Mouse (Mus musculus) hindbrain, embryonic 14.5 days (tissue): ENCODE results near the gene Dcxr. TPM values are rescaled to one million over a fixed set of nuclear protein-coding genes. Genes with fewer than 3 reads are reported as not detected.
"Not testable (repeated sequence)": the region's sequence is repeated elsewhere in the genome, so short reads cannot be mapped to it uniquely, and the experiment has no call there.

Experiments used
- ATAC-seq: fragments of 200-750 bp; cut with Nextera tagmentation; 2 replicates; pipeline ENCODE4 v1.8.0; 2017; ENCODE audit warnings: moderate number of reproducible peaks, mild to moderate bottlenecking, moderate TSS enrichment, moderate library complexity; ENCODE audit not compliant: low FRiP score
- DNase-seq: peaks from one replicate; pipeline ENCODE4 v3.0.0-alpha.2; 2015; ENCODE audit warnings: low spot score
- H3K27ac ChIP-seq: fragments of 300-500 bp; sonication (generic); 2 replicates; pipeline ENCODE4 v1.5.1; 2014; ENCODE audit warnings: mild to moderate bottlenecking, moderate library complexity
- H3K27me3 ChIP-seq: fragments of 300-500 bp; sonication (generic); 2 replicates; pipeline ENCODE4 v1.6.1; 2014; ENCODE audit warnings: mild to moderate bottlenecking, low read length, mixed read lengths; ENCODE audit not compliant: control insufficient read depth, insufficient read depth
- H3K36me3 ChIP-seq: fragments of 300-500 bp; sonication (generic); replicated peaks from 2 replicates; pipeline ENCODE4 v1.6.1; 2014; ENCODE audit not compliant: control insufficient read depth, insufficient read depth
- H3K4me1 ChIP-seq: fragments of 300-500 bp; sonication (generic); replicated peaks from 2 replicates; pipeline ENCODE4 v1.6.1; 2014; ENCODE audit warnings: antibody characterized with exemption, low read length, mixed read lengths; ENCODE audit not compliant: control insufficient read depth, insufficient read depth
- H3K4me2 ChIP-seq: fragments of 300-500 bp; sonication (generic); replicated peaks from 2 replicates; pipeline ENCODE4 v1.6.1; 2014; ENCODE audit warnings: mild to moderate bottlenecking, moderate library complexity
- H3K4me3 ChIP-seq: fragments of 300-500 bp; sonication (generic); replicated peaks from 2 replicates; pipeline ENCODE4 v1.5.1; 2014; ENCODE audit warnings: mild to moderate bottlenecking, low read length
- H3K9ac ChIP-seq: fragments of 300-500 bp; sonication (generic); 2 replicates; pipeline ENCODE4 v1.6.1; 2014
- H3K9me3 ChIP-seq: fragments of 300-500 bp; sonication (generic); 2 replicates; pipeline ENCODE4 v1.6.1; 2016; ENCODE audit warnings: low read length; ENCODE audit not compliant: control insufficient read depth
- WGBS: fragments of 180-500 bp; shearing (Covaris S2); extraction: QIAGEN DNeasy Blood & Tissue Kit; methylation state at CpG from one replicate; pipeline ENCODE4 v1.1.7; 2014; 5-methylcytosine and 5-hydroxymethylcytosine counted together
- polyA plus RNA-seq: library from polyadenylated mRNA; unstranded; fragments of >200 nt; fragmentation: Nextera tagmentation; extraction: Ambion mirVana; gene quantifications from 2 replicates; pipeline ENCODE4 v1.2.1, GENCODE M21; 2014

Dcxr gene
- polyA plus RNA-seq = 9.0 and 13.7 TPM in 2 replicates

- peak within 1 kb of the TSS; percentile 63 for H3K9ac ChIP-seq
- peak within 1 kb of the TSS; percentile 87 for H3K4me2 ChIP-seq
- H3K9me3 ChIP-seq = no peaks in the 10 kb centered on the region
- WGBS = under 1% methylated on average over 14 of the region's 14 CpGs
- peak within 1 kb of the TSS; percentile 43 for H3K4me3 ChIP-seq
- no peak within 1 kb of the TSS for H3K27ac ChIP-seq
- H3K36me3 ChIP-seq = peaks cover 15% of the 10 kb centered on the region
- ATAC-seq (peak; percentile 85), DNase-seq (peak; percentile 75)
- no peaks in the 10 kb centered on the region for H3K27me3 ChIP-seq
- peaks cover 18% of the 10 kb centered on the region for H3K4me1 ChIP-seq
Observed at GRCm38 (mm10) chr11:120727169-120727527, at the start of gene Dcxr. Gene Dcxr (minus strand): TSS chr11:120727281.

GRCm38 (mm10) chr11:120775774-120776469, 48.8 kb upstream of the Dcxr start:
- no peaks in the 10 kb centered on the region for H3K27me3 ChIP-seq
- H3K4me1 ChIP-seq = peaks cover 4% of the 10 kb centered on the region; the same call in 1 of the 2 replicates
- H3K27ac ChIP-seq = no peak overlapping the region
- H3K9me3 ChIP-seq = no peaks in the 10 kb centered on the region
- H3K4me2 ChIP-seq = no peak overlapping the region
- peak; percentile 86 for ATAC-seq
- no peak overlapping the region for H3K9ac ChIP-seq
- peak; percentile 95 for DNase-seq
- peaks cover 21% of the 10 kb centered on the region for H3K36me3 ChIP-seq
- 27% methylated on average over 15 of the region's 15 CpGs for WGBS
- no peak overlapping the region for H3K4me3 ChIP-seq

GRCm38 (mm10) chr11:120773463-120774190, 46.5 kb upstream of the Dcxr start:
- Histone ChIP-seq H3K9me3 (no peaks in the 10 kb centered on the region), H3K36me3 (no peaks in the 10 kb centered on the region), H3K4me3 (no peak overlapping the region), H3K4me1 (peaks cover 4% of the 10 kb centered on the region; the same call in 1 of the 2 replicates), H3K4me2 (no peak overlapping the region), H3K9ac (no peak overlapping the region), H3K27ac (no peak overlapping the region), H3K27me3 (no peaks in the 10 kb centered on the region)
- DNase-seq (no peak), ATAC-seq (no peak)
- 85% methylated on average over 7 of the region's 7 CpGs for WGBS

GRCm38 (mm10) chr11:120772749-120773148, 45.7 kb upstream of the Dcxr start:
- Histone ChIP-seq H3K4me3 (no peak overlapping the region), H3K9ac (no peak overlapping the region), H3K27me3 (no peaks in the 10 kb centered on the region), H3K4me2 (no peak overlapping the region), H3K9me3 (no peaks in the 10 kb centered on the region), H3K36me3 (no peaks in the 10 kb centered on the region), H3K4me1 (peaks cover 4% of the 10 kb centered on the region; the same call in 1 of the 2 replicates), H3K27ac (no peak overlapping the region)
- ATAC-seq (no peak), DNase-seq (no peak)
- WGBS = 77% methylated on average over 3 of the region's 3 CpGs

GRCm38 (mm10) chr11:120768206-120768605, 41.1 kb upstream of the Dcxr start:
- H3K4me2 ChIP-seq = no peak overlapping the region
- H3K27ac ChIP-seq = no peak overlapping the region
- 55% methylated on average over 1 of the region's 1 CpGs for WGBS
- no peaks in the 10 kb centered on the region for H3K4me1 ChIP-seq
- H3K36me3 ChIP-seq = no peaks in the 10 kb centered on the region
- no peak overlapping the region for H3K4me3 ChIP-seq
- no peak overlapping the region for H3K9ac ChIP-seq
- no peaks in the 10 kb centered on the region for H3K9me3 ChIP-seq
- ATAC-seq = no peak
- no peak for DNase-seq
- no peaks in the 10 kb centered on the region for H3K27me3 ChIP-seq

GRCm38 (mm10) chr11:120767023-120767422, 39.9 kb upstream of the Dcxr start:
- H3K4me1 ChIP-seq, H3K36me3 ChIP-seq, H3K9ac ChIP-seq, H3K27me3 ChIP-seq, H3K4me2 ChIP-seq, H3K27ac ChIP-seq, H3K9me3 ChIP-seq, DNase-seq, H3K4me3 ChIP-seq, ATAC-seq: not testable (repeated sequence)
- WGBS = 76% methylated on average over 4 of the region's 7 CpGs

- not testable (repeated sequence) for H3K4me3 ChIP-seq, H3K9ac ChIP-seq, H3K36me3 ChIP-seq, H3K9me3 ChIP-seq, H3K27me3 ChIP-seq, H3K4me2 ChIP-seq, DNase-seq, H3K4me1 ChIP-seq, H3K27ac ChIP-seq
- ATAC-seq = peak; percentile 24; the same call in 1 of the 2 replicates
- 7% methylated on average over 8 of the region's 23 CpGs for WGBS
Observed at GRCm38 (mm10) chr11:120763121-120763999, 36.3 kb upstream of the Dcxr start.

GRCm38 (mm10) chr11:120762672-120763041, 35.6 kb upstream of the Dcxr start, which contains the start of gene Hmga1b:
Gene Hmga1b (plus strand): TSS chr11:120762794.
- H3K27me3 ChIP-seq, H3K4me2 ChIP-seq, ATAC-seq, H3K9me3 ChIP-seq, H3K36me3 ChIP-seq, H3K4me1 ChIP-seq, H3K4me3 ChIP-seq, H3K27ac ChIP-seq, DNase-seq, H3K9ac ChIP-seq: not testable (repeated sequence)
- 20% methylated on average over 14 of the region's 14 CpGs for WGBS
